Mouse (Mus musculus) intestine, embryonic 16.5 days (tissue): ENCODE measurements around the gene Xirp2. TPM values are rescaled to one million over a fixed set of nuclear protein-coding genes. Genes with fewer than 3 reads are reported as not detected.

Experiments used
- polyA plus RNA-seq: library from polyadenylated mRNA; unstranded; fragments of >200 nt; fragmentation: Nextera tagmentation; extraction: Ambion mirVana; gene quantifications from 2 replicates; pipeline ENCODE4 v1.2.1, GENCODE M21; 2015

The Xirp2 gene
- polyA plus RNA-seq, 1 experiment from 2014 or later, result not detected

Other genes with a start within 250 kb of the Xirp2 start
- not detected in 2 replicates for gene Gm21830, start 32.3 kb upstream of the Xirp2 start, polyA plus RNA-seq
- gene Gm26727, start 12.8 kb upstream of the Xirp2 start, polyA plus RNA-seq, result not detected in 2 replicates
- gene B3galt1, start 119.9 kb downstream of the Xirp2 start, polyA plus RNA-seq, result 1.4 and 2.1 TPM in 2 replicates